In the genomic region with DNA sequence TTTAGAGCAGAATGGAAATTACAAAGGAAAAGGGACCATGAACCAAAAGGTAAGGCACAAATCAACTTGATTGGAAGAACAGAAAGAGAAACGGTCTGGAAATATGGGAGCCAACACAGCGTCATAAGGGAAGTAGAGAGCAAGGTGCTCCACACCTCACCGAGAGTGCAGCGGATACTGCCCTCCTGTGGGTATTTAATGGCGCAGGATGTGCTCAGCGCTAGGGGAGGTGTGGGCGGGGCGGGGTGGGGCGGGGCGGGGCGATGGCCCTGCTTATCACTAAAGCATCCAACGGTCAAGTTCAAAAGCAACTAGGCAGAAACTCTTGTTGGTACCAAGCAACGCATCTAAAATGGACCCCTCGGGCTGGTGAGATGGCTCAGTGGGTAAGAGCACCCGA, we compare ENCODE assay signal across 20 mouse cellular contexts. TPM values are rescaled to one million over a fixed set of nuclear protein-coding genes. Genes with fewer than 3 reads are reported as not detected.
DNase-seq lines count a peak whose midpoint lies in the region; ATAC-seq and TF ChIP-seq lines count a peak whose summit lies in the region.
"Had no signal": no experiment of that assay in that cellular context is flagged by ENCODE, and none has a peak within 500 bp of the region (broad histone marks: within the 10 kb centered on the region; RNA-seq: fewer than 3 reads in every experiment).

No protein-coding gene starts in this region.

- no peak for DNase-seq in kidney, postnatal 0 days (ENCODE audit: low spot score)
- DNase-seq in MEL-GATA-1-ER (ENCODE audit: extremely low read depth, low read depth) = peak; percentile 39
- peak; percentile 43 for DNase-seq in large intestine, adult 2 months (ENCODE audit: low read depth, low spot score)
- no peak for DNase-seq in ovary, postnatal 10 days (ENCODE audit: low spot score)
- DNase-seq in layer of hippocampus, postnatal 14 days (ENCODE audit: low spot score in 2 of 2) = no peak
- DNase-seq in embryo, embryonic 11 days = no peak
- DNase-seq: adrenal gland, postnatal 36 days; cerebellum, adult 18-20 months; forebrain, postnatal 0 days; gastrocnemius, postnatal 36 days; kidney, postnatal 10 days had no signal

- no peak overlapping the region for H3K4me3 ChIP-seq in kidney, postnatal 0 days (replicated peaks; ENCODE audit: low read depth, low read length)
- no peak overlapping the region for H3K4me3 ChIP-seq in kidney, embryonic 16.5 days (ENCODE audit: low read length)
- no peak overlapping the region for H3K4me3 ChIP-seq in stomach, embryonic 15.5 days (replicated peaks)
- H3K4me3 ChIP-seq: heart, embryonic 13.5 days had no signal

- peak; percentile 35; the same call in 1 of the 2 replicates for TF ChIP-seq CTCF in kidney, postnatal 0 days (IDR thresholded peaks at IDR 0.05; ENCODE audit: low read depth)

- 25% methylated on average over 15 of the region's 15 CpGs for WGBS in kidney, postnatal 0 days
- WGBS in kidney, embryonic 16.5 days = 25% methylated on average over 15 of the region's 15 CpGs
- WGBS in large intestine, adult 2 months = 17% methylated on average over 15 of the region's 15 CpGs
- 24% methylated on average over 15 of the region's 15 CpGs for WGBS in stomach, embryonic 15.5 days

- H3K27ac ChIP-seq in kidney, postnatal 0 days = no peak overlapping the region
- no peak overlapping the region for H3K27ac ChIP-seq in kidney, embryonic 16.5 days (ENCODE audit: low read length)
- no peak overlapping the region for H3K27ac ChIP-seq in stomach, embryonic 15.5 days
- H3K27ac ChIP-seq: heart, embryonic 13.5 days; hindbrain, embryonic 14.5 days; macrophage had no signal

- H3K9ac ChIP-seq in kidney, postnatal 0 days (ENCODE audit: low read depth, low read length) = no peak overlapping the region
- H3K9ac ChIP-seq in kidney, embryonic 16.5 days (replicated peaks; ENCODE audit: low read length) = no peak overlapping the region
- no peak overlapping the region for H3K9ac ChIP-seq in stomach, embryonic 15.5 days
- H3K9ac ChIP-seq: forebrain, postnatal 0 days; heart, embryonic 13.5 days; hindbrain, embryonic 14.5 days had no signal

- no peaks in the 10 kb centered on the region for H3K9me3 ChIP-seq in kidney, postnatal 0 days (replicated peaks; ENCODE audit: low read length)
- H3K9me3 ChIP-seq in kidney, embryonic 16.5 days (ENCODE audit: low read length) = no peaks in the 10 kb centered on the region
- no peaks in the 10 kb centered on the region for H3K9me3 ChIP-seq in stomach, embryonic 15.5 days
- H3K9me3 ChIP-seq: heart, embryonic 13.5 days had no signal

- no peaks in the 10 kb centered on the region for H3K36me3 ChIP-seq in kidney, postnatal 0 days (ENCODE audit: insufficient read depth, low read length)
- no peaks in the 10 kb centered on the region for H3K36me3 ChIP-seq in kidney, embryonic 16.5 days (ENCODE audit: insufficient read depth, low read length)
- H3K36me3 ChIP-seq in stomach, embryonic 15.5 days = no peaks in the 10 kb centered on the region
- H3K36me3 ChIP-seq: heart, embryonic 13.5 days had no signal

- ATAC-seq in kidney, postnatal 0 days (replicated peaks; ENCODE audit: low FRiP score, low read depth) = no peak
- ATAC-seq in kidney, embryonic 16.5 days (ENCODE audit: low FRiP score, low TSS enrichment) = no peak
- ATAC-seq in stomach, embryonic 15.5 days (ENCODE audit: insufficient read depth, low FRiP score, low read depth) = 0 out of 2 replicates have a peak, but pooled peaks have one; percentile 30
- ATAC-seq: forebrain, postnatal 0 days had no signal

- H3K27me3 ChIP-seq in kidney, postnatal 0 days (ENCODE audit: insufficient read depth, low read length) = no peaks in the 10 kb centered on the region
- no peaks in the 10 kb centered on the region for H3K27me3 ChIP-seq in kidney, embryonic 16.5 days (ENCODE audit: insufficient read depth, low read length)
- no peaks in the 10 kb centered on the region for H3K27me3 ChIP-seq in stomach, embryonic 15.5 days (replicated peaks)
- H3K27me3 ChIP-seq: heart, embryonic 13.5 days had no signal

- peaks cover 8% of the 10 kb centered on the region for H3K4me1 ChIP-seq in kidney, postnatal 0 days (replicated peaks; ENCODE audit: insufficient read depth, low read length)
- peaks cover 12% of the 10 kb centered on the region for H3K4me1 ChIP-seq in kidney, embryonic 16.5 days (ENCODE audit: insufficient read depth, low read length)
- H3K4me1 ChIP-seq in stomach, embryonic 15.5 days = peaks cover 9% of the 10 kb centered on the region; the same call in 1 of the 2 replicates

- H3K4me2 ChIP-seq in kidney, postnatal 0 days (ENCODE audit: low read length) = no peak overlapping the region
- no peak overlapping the region for H3K4me2 ChIP-seq in kidney, embryonic 16.5 days (replicated peaks; ENCODE audit: low read depth, low read length)
- no peak overlapping the region for H3K4me2 ChIP-seq in stomach, embryonic 15.5 days
- H3K4me2 ChIP-seq: heart, embryonic 13.5 days; hindbrain, embryonic 14.5 days had no signal

RNA-seq across cellular contexts. Expression of a gene that starts 4.2 kb away (rescaled TPM):
- polyA plus RNA-seq in kidney, postnatal 0 days (2015; fragmentation: Nextera tagmentation; extraction: Ambion mirVana) = 6.8 and 10.6 TPM in 2 replicates
- 7.6 and 12.0 TPM in 2 replicates for polyA plus RNA-seq in kidney, embryonic 16.5 days (2015; fragmentation: Nextera tagmentation; extraction: Ambion mirVana)
- polyA plus RNA-seq in large intestine, adult 2 months (2012; rRNA removed) = 4.1 and 8.1 TPM in 2 replicates
- 5.8 and 7.9 TPM in 2 replicates for polyA plus RNA-seq in stomach, embryonic 15.5 days (2015; fragmentation: Nextera tagmentation; extraction: Ambion mirVana)
- 10 to 100 TPM; 12.8 to 16.7 TPM for total RNA-seq in layer of hippocampus, postnatal 14 days (2021)

RNA-seq across cellular contexts. Expression of a gene that starts 29.7 kb away (rescaled TPM):
- 28.5 and 29.5 TPM in 2 replicates for polyA plus RNA-seq in kidney, postnatal 0 days (2015; fragmentation: Nextera tagmentation; extraction: Ambion mirVana)
- polyA plus RNA-seq in kidney, embryonic 16.5 days (2015; fragmentation: Nextera tagmentation; extraction: Ambion mirVana) = 21.5 and 25.6 TPM in 2 replicates
- polyA plus RNA-seq in large intestine, adult 2 months (2012; rRNA removed) = 11.2 and 11.8 TPM in 2 replicates
- polyA plus RNA-seq in stomach, embryonic 15.5 days (2015; fragmentation: Nextera tagmentation; extraction: Ambion mirVana) = 10.2 and 11.9 TPM in 2 replicates
- total RNA-seq in layer of hippocampus, postnatal 14 days (2021) = 1 to 10 TPM; 3.1 to 3.5 TPM

RNA-seq across cellular contexts. Expression of a gene that starts 31.2 kb away (rescaled TPM):
- 13.0 and 13.2 TPM in 2 replicates for polyA plus RNA-seq in kidney, postnatal 0 days (2015; fragmentation: Nextera tagmentation; extraction: Ambion mirVana)
- polyA plus RNA-seq in kidney, embryonic 16.5 days (2015; fragmentation: Nextera tagmentation; extraction: Ambion mirVana) = 13.1 and 15.6 TPM in 2 replicates
- polyA plus RNA-seq in large intestine, adult 2 months (2012; rRNA removed) = 34.5 and 44.4 TPM in 2 replicates
- 8.5 and 9.2 TPM in 2 replicates for polyA plus RNA-seq in stomach, embryonic 15.5 days (2015; fragmentation: Nextera tagmentation; extraction: Ambion mirVana)
- 10 to 100 TPM; 43.5 to 52.7 TPM for total RNA-seq in layer of hippocampus, postnatal 14 days (2021)

RNA-seq across cellular contexts. Expression of a gene that starts 37.8 kb away (rescaled TPM):
- polyA plus RNA-seq in kidney, postnatal 0 days (2015; fragmentation: Nextera tagmentation; extraction: Ambion mirVana) = 7.4 and 7.9 TPM in 2 replicates
- 8.8 and 16.8 TPM in 2 replicates for polyA plus RNA-seq in kidney, embryonic 16.5 days (2015; fragmentation: Nextera tagmentation; extraction: Ambion mirVana)
- 1.9 and 2.1 TPM in 2 replicates for polyA plus RNA-seq in large intestine, adult 2 months (2012; rRNA removed)
- polyA plus RNA-seq in stomach, embryonic 15.5 days (2015; fragmentation: Nextera tagmentation; extraction: Ambion mirVana) = 3.1 and 3.5 TPM in 2 replicates
- 1 to 10 TPM; 1.2 to 1.5 TPM for total RNA-seq in layer of hippocampus, postnatal 14 days (2021)

RNA-seq across cellular contexts. Expression of a gene that starts 42.7 kb away (rescaled TPM):
- not detected in 2 replicates for polyA plus RNA-seq in kidney, postnatal 0 days (2015; fragmentation: Nextera tagmentation; extraction: Ambion mirVana)
- not detected in 2 replicates for polyA plus RNA-seq in kidney, embryonic 16.5 days (2015; fragmentation: Nextera tagmentation; extraction: Ambion mirVana)
- polyA plus RNA-seq in large intestine, adult 2 months (2012; rRNA removed) = 115 and 205 TPM in 2 replicates
- polyA plus RNA-seq in stomach, embryonic 15.5 days (2015; fragmentation: Nextera tagmentation; extraction: Ambion mirVana) = 1.2 and 2.8 TPM in 2 replicates
- total RNA-seq in layer of hippocampus, postnatal 14 days (2021) = not detected
- total RNA-seq: adrenal gland, postnatal 36 days; forebrain, postnatal 0 days; gastrocnemius, postnatal 36 days; left cerebral cortex, adult 18-20 months; liver, adult 2 months; monocyte, adult 5-6 weeks had no signal
- polyA plus RNA-seq: forebrain, postnatal 0 days; heart, embryonic 13.5 days; hindbrain, embryonic 14.5 days; liver, adult 2 months; testis, adult 2 months had no signal

Comparison
In these comparisons a context has a peak if more than half of its experiments do, and no peak if none do; other contexts are left out.
1. DNase-seq: peak in MEL-GATA-1-ER (single experiment) and large intestine, adult 2 months (single experiment); none in kidney, postnatal 0 days (single experiment), ovary, postnatal 10 days (single experiment), layer of hippocampus, postnatal 14 days (0 of 2) and embryo, embryonic 11 days (single experiment).